Mouse (Mus musculus) stomach, embryonic 14.5 days (tissue): Measurements from ENCODE around the gene Tsen54. TPM values are rescaled to one million over a fixed set of nuclear protein-coding genes. Genes with fewer than 3 reads are reported as not detected.
A peak's percentile ranks its signal among the peaks of the same experiment; 100 is the strongest.

Experiments
- ATAC-seq: fragments of 200-750 bp; cut with Nextera tagmentation; 2 replicates; pipeline ENCODE4 v1.8.0; 2017; ENCODE audit warnings: low read depth, moderate TSS enrichment; ENCODE audit not compliant: insufficient number of reproducible peaks, insufficient read depth, low FRiP score
- H3K27ac ChIP-seq: fragments of 300-500 bp; sonication (generic); 2 replicates; pipeline ENCODE4 v1.5.1; 2014; ENCODE audit warnings: mild to moderate bottlenecking, low read length, moderate library complexity, mixed read lengths
- H3K27me3 ChIP-seq: fragments of 300-500 bp; sonication (generic); 2 replicates; pipeline ENCODE4 v1.6.1; 2014; ENCODE audit warnings: low read length, control low read depth, mixed read lengths; ENCODE audit not compliant: control insufficient read depth, insufficient read depth
- H3K36me3 ChIP-seq: fragments of 300-500 bp; sonication (generic); 2 replicates; pipeline ENCODE4 v1.6.1; 2014; ENCODE audit warnings: mild to moderate bottlenecking, control low read depth, low read length, moderate library complexity, mixed read lengths; ENCODE audit not compliant: control insufficient read depth, insufficient read depth
- H3K4me1 ChIP-seq: fragments of 300-500 bp; sonication (generic); 2 replicates; pipeline ENCODE4 v1.6.1; 2014; ENCODE audit warnings: low read length, control low read depth, mixed read lengths; ENCODE audit not compliant: control insufficient read depth, insufficient read depth
- H3K4me2 ChIP-seq: fragments of 300-500 bp; sonication (generic); replicated peaks from 2 replicates; pipeline ENCODE4 v1.6.1; 2014; ENCODE audit warnings: low read depth, low read length, control low read depth
- H3K4me3 ChIP-seq: fragments of 300-500 bp; sonication (generic); 2 replicates; pipeline ENCODE4 v1.5.1; 2014; ENCODE audit warnings: low read depth, low read length, control low read depth
- H3K9ac ChIP-seq: fragments of 300-500 bp; sonication (generic); replicated peaks from 2 replicates; pipeline ENCODE4 v1.6.1; 2014; ENCODE audit warnings: low read depth, mild to moderate bottlenecking, control low read depth, low read length, moderate library complexity, mixed read lengths
- H3K9me3 ChIP-seq: fragments of 300-500 bp; sonication (generic); 2 replicates; pipeline ENCODE4 v1.6.1; 2016; ENCODE audit warnings: low read depth, low read length, control low read depth; ENCODE audit not compliant: control insufficient read depth
- WGBS: fragments of 180-500 bp; shearing (Covaris S2); extraction: QIAGEN DNeasy Blood & Tissue Kit; methylation state at CpG from one replicate; pipeline ENCODE4 v1.1.7; 2014; 5-methylcytosine and 5-hydroxymethylcytosine counted together
- polyA plus RNA-seq: library from polyadenylated mRNA; unstranded; fragments of >200 nt; fragmentation: Nextera tagmentation; extraction: Ambion mirVana; gene quantifications from 2 replicates; pipeline ENCODE4 v1.2.1, GENCODE M21; 2014

Gene Tsen54
- polyA plus RNA-seq, 1 experiment from 2014 or later = 25.0 TPM

GRCm38 (mm10) chr11:115829036-115829435, 14.5 kb downstream of the Tsen54 start:
- H3K9me3 ChIP-seq = no peaks in the 10 kb centered on the region
- H3K4me3 ChIP-seq = no peak overlapping the region
- H3K27me3 ChIP-seq = no peaks in the 10 kb centered on the region
- no peak overlapping the region for H3K9ac ChIP-seq
- WGBS = 48% methylated on average over 4 of the region's 4 CpGs
- H3K27ac ChIP-seq = no peak overlapping the region
- no peaks in the 10 kb centered on the region for H3K36me3 ChIP-seq
- H3K4me2 ChIP-seq = no peak overlapping the region; the same call in 1 of the 2 replicates
- no peak for ATAC-seq
- H3K4me1 ChIP-seq = peaks cover 41% of the 10 kb centered on the region

DNA sequence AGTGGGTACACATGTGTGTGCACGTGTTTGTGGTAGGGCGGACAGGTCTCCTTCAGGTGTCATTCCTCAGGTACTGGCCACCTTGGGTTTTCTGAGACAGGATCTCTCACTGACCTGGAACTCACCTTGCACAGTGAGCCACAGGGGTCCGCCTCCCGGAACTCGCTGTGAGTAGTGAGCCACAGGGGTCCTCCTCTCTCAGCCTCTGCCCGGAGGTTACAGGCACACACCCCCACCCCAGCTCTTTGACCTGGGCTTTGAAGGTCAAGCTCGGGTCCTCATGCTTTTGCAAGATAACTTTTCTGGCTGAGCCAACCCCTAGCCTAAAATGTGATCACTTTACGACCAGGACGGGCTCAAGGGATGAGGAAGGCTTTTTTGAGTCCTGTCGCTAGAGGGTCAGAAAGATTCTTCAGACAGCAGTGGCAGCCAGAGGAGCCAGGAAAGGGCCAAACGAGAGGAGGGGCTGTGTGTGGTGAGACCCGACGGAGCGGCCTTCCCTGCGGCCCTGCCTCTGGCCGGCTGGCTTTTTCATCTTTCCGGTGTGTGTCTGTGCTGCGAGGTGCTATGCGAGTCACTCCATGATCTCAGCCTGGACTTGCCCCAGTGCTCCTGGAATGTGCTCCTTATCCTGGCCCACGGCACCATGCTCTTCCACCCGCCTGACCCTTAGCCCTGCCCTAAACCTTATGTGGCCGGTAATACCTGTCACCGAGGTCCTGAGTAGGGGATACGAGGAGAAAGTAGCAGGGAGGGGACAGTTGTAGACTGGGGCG, 16.2 kb downstream of the Tsen54 start:
- no peak for ATAC-seq
- Histone ChIP-seq H3K9ac (no peak overlapping the region), H3K36me3 (no peaks in the 10 kb centered on the region), H3K4me3 (no peak overlapping the region), H3K27me3 (no peaks in the 10 kb centered on the region), H3K4me1 (peaks cover 45% of the 10 kb centered on the region), H3K9me3 (no peaks in the 10 kb centered on the region), H3K27ac (peak overlapping the region; percentile 7; the same call in 1 of the 2 replicates), H3K4me2 (0 out of 2 replicates have a peak overlapping the region, but pooled peaks have one; percentile 6)
- 30% methylated on average over 25 of the region's 25 CpGs for WGBS

GRCm38 (mm10) chr11:115831518-115831917, 17.0 kb downstream of the Tsen54 start:
- Histone ChIP-seq H3K4me2 (no peak overlapping the region), H3K27ac (peak overlapping the region; percentile 79; the same call in 1 of the 2 replicates), H3K9ac (no peak overlapping the region), H3K4me1 (peaks cover 45% of the 10 kb centered on the region), H3K4me3 (no peak overlapping the region), H3K27me3 (no peaks in the 10 kb centered on the region), H3K9me3 (no peaks in the 10 kb centered on the region), H3K36me3 (no peaks in the 10 kb centered on the region)
- 36% methylated on average over 3 of the region's 3 CpGs for WGBS
- ATAC-seq = no peak

GRCm38 (mm10) chr11:115832064-115832463, 17.5 kb downstream of the Tsen54 start:
- no peak for ATAC-seq
- H3K27me3 ChIP-seq = no peaks in the 10 kb centered on the region
- WGBS = 53% methylated on average over 6 of the region's 6 CpGs

GRCm38 (mm10) chr11:115832523-115832922, 18.0 kb downstream of the Tsen54 start:
- peaks cover 45% of the 10 kb centered on the region for H3K4me1 ChIP-seq
- H3K9ac ChIP-seq = no peak overlapping the region
- H3K36me3 ChIP-seq = no peaks in the 10 kb centered on the region
- peak; percentile 10; the same call in 1 of the 2 replicates for ATAC-seq
- 10% methylated on average over 8 of the region's 8 CpGs for WGBS
- H3K27ac ChIP-seq = peak overlapping the region; percentile 79
- no peaks in the 10 kb centered on the region for H3K9me3 ChIP-seq
- no peaks in the 10 kb centered on the region for H3K27me3 ChIP-seq
- H3K4me3 ChIP-seq = no peak overlapping the region
- peak overlapping the region; percentile 22 for H3K4me2 ChIP-seq

More at GRCm38 (mm10) chr11:115832064-115832463, 17.5 kb downstream of the Tsen54 start:
- Histone ChIP-seq H3K36me3 (no peaks in the 10 kb centered on the region), H3K9me3 (no peaks in the 10 kb centered on the region), H3K4me3 (no peak overlapping the region), H3K9ac (no peak overlapping the region), H3K4me2 (no peak overlapping the region; the same call in 1 of the 2 replicates), H3K27ac (peak overlapping the region; percentile 79; the same call in 1 of the 2 replicates), H3K4me1 (peaks cover 45% of the 10 kb centered on the region)

GRCm38 (mm10) chr11:115833021-115833513, 18.5 kb downstream of the Tsen54 start:
- ATAC-seq = peak; percentile 70
- peaks cover 50% of the 10 kb centered on the region for H3K4me1 ChIP-seq
- 13% methylated on average over 8 of the region's 8 CpGs for WGBS
- H3K9me3 ChIP-seq = no peaks in the 10 kb centered on the region
- H3K27ac ChIP-seq = peak overlapping the region; percentile 79
- H3K4me3 ChIP-seq = no peak overlapping the region
- no peak overlapping the region for H3K9ac ChIP-seq
- H3K36me3 ChIP-seq = no peaks in the 10 kb centered on the region
- peak overlapping the region; percentile 22; the same call in 1 of the 2 replicates for H3K4me2 ChIP-seq
- no peaks in the 10 kb centered on the region for H3K27me3 ChIP-seq

DNA sequence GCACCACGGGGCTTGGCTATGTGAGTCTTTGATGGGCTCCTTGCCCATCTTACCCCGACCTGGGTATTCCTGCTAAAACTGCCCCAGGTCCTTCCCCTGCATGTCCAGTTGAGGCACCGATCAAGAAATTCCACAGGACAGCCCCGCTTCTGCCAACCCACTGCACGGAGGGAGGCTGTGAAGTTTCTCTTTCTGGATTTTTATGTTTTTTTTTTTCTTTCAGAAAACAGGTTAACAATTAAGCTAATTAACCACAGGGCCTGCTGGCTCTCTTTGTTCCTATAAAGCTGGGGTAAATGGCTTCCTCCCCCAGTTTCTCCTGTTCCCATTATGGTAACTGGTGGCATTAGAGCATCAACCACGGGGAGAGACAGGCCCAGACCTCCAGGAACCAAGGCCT, 19.5 kb downstream of the Tsen54 start:
- Histone ChIP-seq H3K27me3 (no peaks in the 10 kb centered on the region), H3K4me1 (peaks cover 44% of the 10 kb centered on the region), H3K9ac (no peak overlapping the region), H3K4me3 (no peak overlapping the region), H3K9me3 (no peaks in the 10 kb centered on the region), H3K36me3 (no peaks in the 10 kb centered on the region), H3K4me2 (no peak overlapping the region), H3K27ac (peak overlapping the region; percentile 79; the same call in 1 of the 2 replicates)
- no peak for ATAC-seq
- WGBS = 71% methylated on average over 6 of the region's 6 CpGs

DNA sequence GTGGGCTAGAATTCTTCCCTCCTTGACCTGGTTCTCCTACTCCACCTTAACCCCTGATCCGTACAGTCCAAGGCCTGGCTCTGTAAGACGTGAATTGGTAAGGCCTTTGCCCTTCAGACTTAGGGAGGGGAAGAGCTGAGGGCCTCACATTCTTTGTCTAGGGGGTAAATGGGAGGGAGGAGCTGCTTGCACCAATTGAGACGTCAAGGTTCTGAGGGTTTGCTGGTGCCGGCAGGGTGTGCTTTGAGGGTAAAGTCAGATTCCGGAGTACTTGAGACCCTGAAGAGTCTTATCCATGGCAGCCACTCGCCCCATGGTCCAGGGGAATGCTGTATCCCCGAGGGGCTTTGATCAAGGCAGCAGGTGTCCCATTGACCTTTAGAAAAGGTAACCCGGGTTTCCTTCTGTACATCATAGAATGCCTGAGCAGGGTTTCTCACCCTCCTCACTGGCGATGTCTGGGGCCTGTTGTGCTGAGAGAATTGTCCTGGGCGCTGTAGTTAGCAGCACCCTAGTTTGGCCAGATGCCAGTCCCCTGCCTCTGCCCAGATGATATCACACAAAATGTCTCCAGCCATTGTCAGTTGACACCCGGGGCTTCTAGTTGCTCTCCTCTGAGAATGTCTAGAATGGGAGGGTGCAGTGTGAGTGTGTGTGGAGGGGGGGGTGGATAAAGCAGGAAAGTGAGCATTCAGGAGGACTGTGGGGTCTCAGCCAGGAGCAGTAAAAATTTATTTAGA, 22.3 kb downstream of the Tsen54 start:
- no peak for ATAC-seq
- peaks cover 38% of the 10 kb centered on the region for H3K4me1 ChIP-seq
- H3K9me3 ChIP-seq = no peaks in the 10 kb centered on the region
- 43% methylated on average over 11 of the region's 11 CpGs for WGBS
- no peaks in the 10 kb centered on the region for H3K36me3 ChIP-seq
- peak overlapping the region; percentile 55; the same call in 1 of the 2 replicates for H3K27ac ChIP-seq
- no peak overlapping the region for H3K4me2 ChIP-seq
- H3K27me3 ChIP-seq = no peaks in the 10 kb centered on the region
- no peak overlapping the region for H3K9ac ChIP-seq
- no peak overlapping the region for H3K4me3 ChIP-seq
